Mouse (Mus musculus): ENCODE results near the gene Tenm3. TPM values are rescaled to one million over a fixed set of nuclear protein-coding genes. Genes with fewer than 3 reads are reported as not detected.

Gene Tenm3
- 43.7 and 46.8 TPM in 2 replicates for polyA plus RNA-seq (2014; fragmentation: Nextera tagmentation; extraction: Ambion mirVana)

GRCm38 (mm10) chr8:48843931-48844285 lies at the start of gene Tenm3:
Gene Tenm3 (minus strand): TSS chr8:48843951.
- 0% methylated on average over 19 of the region's 19 CpGs for WGBS
- peaks cover 18% of the 10 kb centered on the region; the same call in 1 of the 2 replicates for H3K4me1 ChIP-seq (replicated peaks; ENCODE audit: control insufficient read depth, insufficient read depth, low read length)
- H3K36me3 ChIP-seq (replicated peaks; ENCODE audit: control insufficient read depth, insufficient read depth): no peaks in the 10 kb centered on the region
- peak within 1 kb of the TSS; percentile 70 for H3K9ac ChIP-seq
- ATAC-seq (ENCODE audit: low FRiP score) (peak; percentile 62; the same call in 1 of the 2 replicates), DNase-seq (ENCODE audit: low spot score) (no peak)
- peak within 1 kb of the TSS; percentile 85 for H3K27ac ChIP-seq
- H3K4me2 ChIP-seq (replicated peaks): peak within 1 kb of the TSS; percentile 92
- no peaks in the 10 kb centered on the region for H3K9me3 ChIP-seq (ENCODE audit: control insufficient read depth, low read length)
- H3K27me3 ChIP-seq (ENCODE audit: control insufficient read depth, insufficient read depth, low read length): peaks cover 9% of the 10 kb centered on the region; the same call in 1 of the 2 replicates
- H3K4me3 ChIP-seq (replicated peaks; ENCODE audit: low read length): peak within 1 kb of the TSS; percentile 67

- no peak overlapping the region for H3K9ac ChIP-seq
- WGBS: 41% methylated on average over 7 of the region's 7 CpGs
- H3K4me3 ChIP-seq (replicated peaks; ENCODE audit: low read length): no peak overlapping the region
- H3K4me2 ChIP-seq (replicated peaks): no peak overlapping the region
- H3K9me3 ChIP-seq (ENCODE audit: control insufficient read depth, low read length): no peaks in the 10 kb centered on the region
- no peaks in the 10 kb centered on the region for H3K36me3 ChIP-seq (replicated peaks; ENCODE audit: control insufficient read depth, insufficient read depth)
- DNase-seq (ENCODE audit: low spot score): no peak
- H3K27ac ChIP-seq: no peak overlapping the region
- no peaks in the 10 kb centered on the region for H3K27me3 ChIP-seq (ENCODE audit: control insufficient read depth, insufficient read depth, low read length)
- no peaks in the 10 kb centered on the region for H3K4me1 ChIP-seq (replicated peaks; ENCODE audit: control insufficient read depth, insufficient read depth, low read length)
- ATAC-seq (ENCODE audit: low FRiP score): no peak
Observed at GRCm38 (mm10) chr8:48890216-48890765, 46.5 kb upstream of the Tenm3 start.

GRCm38 (mm10) chr8:48884270-48884669 lies 40.5 kb upstream of the Tenm3 start:
- no peak overlapping the region for H3K9ac ChIP-seq
- H3K27me3 ChIP-seq (ENCODE audit: control insufficient read depth, insufficient read depth, low read length): no peaks in the 10 kb centered on the region
- H3K36me3 ChIP-seq (replicated peaks; ENCODE audit: control insufficient read depth, insufficient read depth): no peaks in the 10 kb centered on the region
- DNase-seq (ENCODE audit: low spot score) (no peak), ATAC-seq (ENCODE audit: low FRiP score) (no peak)
- WGBS: 95% methylated on average over 4 of the region's 4 CpGs
- no peaks in the 10 kb centered on the region for H3K9me3 ChIP-seq (ENCODE audit: control insufficient read depth, low read length)
- no peak overlapping the region for H3K4me2 ChIP-seq (replicated peaks)
- H3K4me1 ChIP-seq (replicated peaks; ENCODE audit: control insufficient read depth, insufficient read depth, low read length): no peaks in the 10 kb centered on the region
- no peak overlapping the region for H3K4me3 ChIP-seq (replicated peaks; ENCODE audit: low read length)
- no peak overlapping the region for H3K27ac ChIP-seq

- Histone ChIP-seq H3K4me2 (replicated peaks) (no peak overlapping the region), H3K4me1 (replicated peaks; ENCODE audit: control insufficient read depth, insufficient read depth, low read length) (no peaks in the 10 kb centered on the region), H3K9me3 (ENCODE audit: control insufficient read depth, low read length) (no peaks in the 10 kb centered on the region), H3K36me3 (replicated peaks; ENCODE audit: control insufficient read depth, insufficient read depth) (no peaks in the 10 kb centered on the region), H3K9ac (no peak overlapping the region), H3K4me3 (replicated peaks; ENCODE audit: low read length) (no peak overlapping the region), H3K27ac (no peak overlapping the region), H3K27me3 (ENCODE audit: control insufficient read depth, insufficient read depth, low read length) (no peaks in the 10 kb centered on the region)
- ATAC-seq (ENCODE audit: low FRiP score) (no peak), DNase-seq (ENCODE audit: low spot score) (no peak)
- WGBS: 89% methylated on average over 5 of the region's 5 CpGs
Observed at GRCm38 (mm10) chr8:48880585-48880984, 36.8 kb upstream of the Tenm3 start.

- no peak for ATAC-seq (ENCODE audit: low FRiP score)
- H3K9me3 ChIP-seq (ENCODE audit: control insufficient read depth, low read length): no peaks in the 10 kb centered on the region
- no peaks in the 10 kb centered on the region for H3K27me3 ChIP-seq (ENCODE audit: control insufficient read depth, insufficient read depth, low read length)
- no peaks in the 10 kb centered on the region for H3K36me3 ChIP-seq (replicated peaks; ENCODE audit: control insufficient read depth, insufficient read depth)
- no peaks in the 10 kb centered on the region for H3K4me1 ChIP-seq (replicated peaks; ENCODE audit: control insufficient read depth, insufficient read depth, low read length)
- no peak overlapping the region for H3K27ac ChIP-seq
- WGBS: 96% methylated on average over 5 of the region's 5 CpGs
- no peak overlapping the region for H3K4me3 ChIP-seq (replicated peaks; ENCODE audit: low read length)
- H3K9ac ChIP-seq: no peak overlapping the region
- DNase-seq (ENCODE audit: low spot score): no peak
- H3K4me2 ChIP-seq (replicated peaks): no peak overlapping the region
Observed at GRCm38 (mm10) chr8:48865972-48866371, 22.2 kb upstream of the Tenm3 start.

- Histone ChIP-seq H3K36me3 (replicated peaks; ENCODE audit: control insufficient read depth, insufficient read depth) (no peaks in the 10 kb centered on the region), H3K4me3 (replicated peaks; ENCODE audit: low read length) (no peak overlapping the region), H3K9me3 (ENCODE audit: control insufficient read depth, low read length) (no peaks in the 10 kb centered on the region), H3K27me3 (ENCODE audit: control insufficient read depth, insufficient read depth, low read length) (no peaks in the 10 kb centered on the region), H3K27ac (no peak overlapping the region), H3K4me1 (replicated peaks; ENCODE audit: control insufficient read depth, insufficient read depth, low read length) (no peaks in the 10 kb centered on the region), H3K9ac (no peak overlapping the region), H3K4me2 (replicated peaks) (no peak overlapping the region)
- ATAC-seq (ENCODE audit: low FRiP score) (no peak), DNase-seq (ENCODE audit: low spot score) (no peak)
- WGBS: 75% methylated on average over 4 of the region's 4 CpGs
Observed at GRCm38 (mm10) chr8:48865485-48865884, 21.7 kb upstream of the Tenm3 start.

- Histone ChIP-seq H3K9ac (no peak overlapping the region), H3K27me3 (ENCODE audit: control insufficient read depth, insufficient read depth, low read length) (peaks cover 4% of the 10 kb centered on the region; the same call in 1 of the 2 replicates), H3K9me3 (ENCODE audit: control insufficient read depth, low read length) (no peaks in the 10 kb centered on the region), H3K36me3 (replicated peaks; ENCODE audit: control insufficient read depth, insufficient read depth) (no peaks in the 10 kb centered on the region), H3K4me2 (replicated peaks) (no peak overlapping the region), H3K27ac (no peak overlapping the region), H3K4me1 (replicated peaks; ENCODE audit: control insufficient read depth, insufficient read depth, low read length) (0 out of 2 replicates have a peak, but pooled peaks cover 4% of the 10 kb centered on the region), H3K4me3 (replicated peaks; ENCODE audit: low read length) (no peak overlapping the region)
- ATAC-seq (ENCODE audit: low FRiP score): peak; percentile 43; the same call in 1 of the 2 replicates
- no peak for DNase-seq (ENCODE audit: low spot score)
- WGBS: 17% methylated on average over 8 of the region's 8 CpGs
Observed at GRCm38 (mm10) chr8:48850223-48851010, 6.7 kb upstream of the Tenm3 start.

- no peak for DNase-seq (ENCODE audit: low spot score)
Observed at GRCm38 (mm10) chr8:48849091-48849616, 5.4 kb upstream of the Tenm3 start.

GRCm38 (mm10) chr8:48844961-48845360 lies 1.2 kb upstream of the Tenm3 start:
- H3K36me3 ChIP-seq (replicated peaks; ENCODE audit: control insufficient read depth, insufficient read depth): no peaks in the 10 kb centered on the region
- DNase-seq (ENCODE audit: low spot score): no peak
- peak overlapping the region; percentile 92 for H3K4me2 ChIP-seq (replicated peaks)
- 0 out of 2 replicates have a peak overlapping the region, but pooled peaks have one; percentile 70 for H3K9ac ChIP-seq
- peak overlapping the region; percentile 67 for H3K4me3 ChIP-seq (replicated peaks; ENCODE audit: low read length)
- H3K4me1 ChIP-seq (replicated peaks; ENCODE audit: control insufficient read depth, insufficient read depth, low read length): peaks cover 18% of the 10 kb centered on the region; the same call in 1 of the 2 replicates
- no peaks in the 10 kb centered on the region for H3K9me3 ChIP-seq (ENCODE audit: control insufficient read depth, low read length)
- 8% methylated on average over 12 of the region's 12 CpGs for WGBS
- H3K27me3 ChIP-seq (ENCODE audit: control insufficient read depth, insufficient read depth, low read length): peaks cover 9% of the 10 kb centered on the region; the same call in 1 of the 2 replicates
- no peak for ATAC-seq (ENCODE audit: low FRiP score)
- no peak overlapping the region for H3K27ac ChIP-seq

More at GRCm38 (mm10) chr8:48849091-48849616, 5.4 kb upstream of the Tenm3 start:
- 33% methylated on average over 6 of the region's 6 CpGs for WGBS
- H3K27me3 ChIP-seq (ENCODE audit: control insufficient read depth, insufficient read depth, low read length): peaks cover 9% of the 10 kb centered on the region; the same call in 1 of the 2 replicates
- no peak overlapping the region for H3K4me2 ChIP-seq (replicated peaks)
- no peaks in the 10 kb centered on the region for H3K36me3 ChIP-seq (replicated peaks; ENCODE audit: control insufficient read depth, insufficient read depth)
- no peak overlapping the region for H3K27ac ChIP-seq
- H3K4me1 ChIP-seq (replicated peaks; ENCODE audit: control insufficient read depth, insufficient read depth, low read length): peaks cover 9% of the 10 kb centered on the region; the same call in 1 of the 2 replicates
- H3K9ac ChIP-seq: no peak overlapping the region
- no peaks in the 10 kb centered on the region for H3K9me3 ChIP-seq (ENCODE audit: control insufficient read depth, low read length)
- no peak overlapping the region for H3K4me3 ChIP-seq (replicated peaks; ENCODE audit: low read length)
- ATAC-seq (ENCODE audit: low FRiP score): no peak

Measured in hindbrain, embryonic 14.5 days (tissue).